Mouse (Mus musculus) thymus, postnatal 25 days (tissue): ENCODE measurements around the gene Taf11.
A peak's percentile ranks its signal among the peaks of the same experiment; 100 is the strongest.

Experiments
- DNase-seq: peaks from one replicate; pipeline ENCODE4 v3.0.0; 2022

The Taf11 gene

DNA sequence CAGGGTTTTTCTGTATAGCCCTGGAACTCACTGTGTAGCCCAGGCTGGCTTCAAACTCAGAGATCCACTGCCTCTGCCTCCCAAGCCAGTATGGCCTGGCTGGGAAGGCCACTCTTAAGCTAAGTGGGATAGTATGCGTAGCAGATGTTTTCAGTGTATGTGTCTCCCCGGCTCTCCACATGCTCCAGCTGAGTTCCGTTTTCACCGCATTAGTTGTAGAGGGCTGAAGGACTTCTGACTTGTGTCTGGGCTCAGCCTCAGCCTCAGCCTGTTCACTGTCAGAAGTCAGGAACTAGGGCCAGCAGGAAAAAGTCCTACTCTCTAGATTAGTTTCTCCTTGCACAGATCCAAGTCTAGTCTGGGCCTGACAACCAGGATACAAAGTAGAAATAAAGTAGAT lies 6.7 kb upstream of the Taf11 start:
- DNase-seq = no peak

DNA sequence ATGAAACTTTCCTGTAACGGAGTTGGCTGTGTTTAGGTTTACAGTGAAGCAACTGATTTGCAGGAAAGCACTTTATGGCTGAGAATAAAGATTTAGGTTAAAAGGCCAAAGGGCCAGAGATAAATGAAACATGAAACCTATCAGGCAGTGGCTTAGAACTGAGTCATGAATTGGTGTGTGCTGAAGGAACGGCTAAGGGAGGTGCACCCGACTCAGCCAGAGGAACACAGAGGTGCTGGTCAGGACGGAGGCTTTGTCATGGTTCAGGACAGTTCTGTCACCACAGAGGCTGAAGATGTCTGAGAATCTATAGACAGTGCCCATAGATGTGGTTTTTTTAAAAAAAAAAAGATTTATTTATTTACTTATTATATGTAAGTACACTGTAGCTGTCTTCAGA lies 5.1 kb upstream of the Taf11 start:
- DNase-seq = no peak

DNA sequence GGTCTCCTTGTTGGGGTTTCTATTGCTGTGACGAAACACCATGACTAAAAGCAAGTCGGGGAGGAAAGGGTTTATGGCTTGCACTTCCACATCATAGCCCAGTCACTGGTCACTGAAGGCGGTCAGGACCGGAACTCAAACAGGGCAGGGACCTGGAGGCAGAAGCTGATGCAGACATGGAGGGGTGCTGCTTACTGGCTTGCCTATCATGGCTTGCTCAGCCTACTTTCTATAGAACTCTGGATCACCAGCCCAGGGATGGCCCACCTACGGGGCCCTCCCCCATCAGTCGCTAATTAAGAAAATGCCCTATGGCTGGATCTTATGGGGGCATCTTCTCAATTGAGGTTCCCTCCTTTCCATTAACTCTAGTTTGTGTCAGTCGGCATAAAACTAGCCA lies 1.7 kb upstream of the Taf11 start:
- no peak for DNase-seq

DNA sequence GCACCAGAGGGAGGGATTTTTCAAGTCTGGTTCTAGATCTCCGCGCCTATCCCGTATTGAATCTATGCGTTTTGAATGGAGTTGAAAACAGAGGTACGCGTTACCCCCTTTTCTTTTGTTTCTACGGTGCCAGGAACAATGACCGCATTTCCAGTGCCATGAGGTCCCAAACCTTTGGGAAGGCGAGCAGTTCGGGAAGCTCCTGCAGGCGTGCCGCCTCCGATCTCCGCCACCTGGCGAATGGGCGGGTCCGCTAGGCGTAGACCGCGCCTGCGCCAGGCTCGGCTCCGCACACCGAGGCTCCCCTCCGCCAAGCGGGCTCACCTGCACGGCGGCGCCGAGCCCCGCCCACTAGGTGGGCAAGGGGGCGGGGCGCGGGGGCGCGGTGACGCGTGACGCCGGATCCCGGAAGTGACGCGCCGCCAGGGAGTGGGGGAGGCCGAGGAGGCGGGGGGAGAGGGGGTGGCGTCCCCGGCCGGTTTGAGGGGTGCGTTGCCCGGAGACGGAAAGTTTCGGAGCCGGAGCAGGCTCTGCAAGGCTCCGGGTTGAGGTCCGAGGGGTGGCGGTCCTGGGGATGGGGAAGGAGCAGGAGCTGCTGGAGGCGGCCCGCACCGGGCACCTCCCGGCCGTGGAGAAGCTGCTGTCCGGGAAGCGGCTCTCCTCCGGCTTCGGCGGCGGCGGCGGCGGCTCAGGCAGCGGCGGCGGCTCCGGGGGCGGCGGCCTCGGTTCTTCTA lies 589 bp downstream of the Taf11 start, which contains the start of gene Anks1:
Gene Anks1 (plus strand): TSS at position 419 of the 734 bp plus-strand sequence.
- DNase-seq = peak; percentile 92

DNA sequence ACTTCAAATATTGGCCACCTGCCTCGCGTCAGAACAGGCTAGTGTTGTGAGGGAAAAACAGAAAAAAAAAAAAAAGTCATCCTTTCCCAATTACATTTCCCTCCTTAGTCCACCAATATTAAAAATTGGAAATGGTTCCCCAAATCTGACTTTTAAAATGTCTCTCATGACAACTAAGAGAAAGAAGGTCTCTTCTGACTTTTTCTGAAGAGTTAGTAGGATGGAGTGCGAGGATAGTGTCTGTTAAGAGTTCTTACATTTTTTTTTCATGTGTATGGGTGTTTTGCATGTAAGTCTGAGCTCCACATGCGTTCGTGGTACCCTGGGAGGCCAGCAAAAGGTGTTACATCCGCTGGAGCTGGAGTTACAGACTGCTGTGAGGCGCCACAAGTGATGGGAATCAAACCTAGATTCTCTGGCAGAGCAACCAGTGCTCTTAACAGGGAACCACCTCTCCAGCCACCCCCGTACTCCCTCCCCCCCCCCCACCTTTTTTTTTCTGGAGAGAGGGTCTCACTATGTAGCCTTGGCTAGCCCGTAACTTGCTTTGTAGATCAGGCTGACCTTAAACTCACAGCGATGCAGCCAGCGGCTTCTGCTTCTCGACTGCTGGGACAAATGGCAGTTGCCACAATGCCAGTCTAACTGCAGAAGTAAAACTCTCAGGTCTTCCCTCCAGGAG lies 1.3 kb downstream of the Taf11 start:
- peak; percentile 27 for DNase-seq

DNA sequence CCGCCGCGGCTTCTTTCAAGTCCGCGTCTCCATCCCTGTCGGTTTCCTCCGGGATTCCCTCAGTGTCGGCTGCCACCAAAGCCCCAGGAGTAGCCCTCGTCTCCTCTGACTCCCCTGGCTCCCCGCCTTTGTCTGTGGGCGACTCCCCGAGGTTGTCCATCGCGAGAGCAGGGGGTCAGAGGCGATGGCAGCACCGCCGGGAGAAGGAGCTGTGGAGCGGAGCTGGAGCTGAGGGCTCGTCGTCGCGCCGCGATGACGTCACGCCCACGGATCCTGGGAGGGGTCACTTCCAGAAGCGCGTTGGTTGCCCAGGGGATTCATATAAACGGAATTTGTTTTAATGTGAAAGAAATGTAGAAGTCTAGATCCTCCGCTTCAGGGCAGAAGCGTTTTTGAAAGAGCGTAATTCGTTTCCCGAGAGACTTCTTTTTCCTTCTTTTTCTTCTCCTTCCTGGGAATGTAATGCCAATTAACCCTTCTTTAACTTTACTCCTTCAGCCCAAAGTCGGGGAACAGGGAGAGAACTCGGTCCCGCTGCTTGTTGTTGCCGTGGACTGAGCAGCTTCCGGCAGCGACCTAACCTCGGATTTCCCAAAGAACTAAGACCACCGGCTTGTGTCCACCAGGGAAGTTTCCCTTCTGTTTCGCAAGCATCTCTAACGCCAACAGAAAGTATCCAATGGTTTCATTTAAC lies 2.0 kb downstream of the Taf11 start:
- peak; percentile 88 for DNase-seq

DNA sequence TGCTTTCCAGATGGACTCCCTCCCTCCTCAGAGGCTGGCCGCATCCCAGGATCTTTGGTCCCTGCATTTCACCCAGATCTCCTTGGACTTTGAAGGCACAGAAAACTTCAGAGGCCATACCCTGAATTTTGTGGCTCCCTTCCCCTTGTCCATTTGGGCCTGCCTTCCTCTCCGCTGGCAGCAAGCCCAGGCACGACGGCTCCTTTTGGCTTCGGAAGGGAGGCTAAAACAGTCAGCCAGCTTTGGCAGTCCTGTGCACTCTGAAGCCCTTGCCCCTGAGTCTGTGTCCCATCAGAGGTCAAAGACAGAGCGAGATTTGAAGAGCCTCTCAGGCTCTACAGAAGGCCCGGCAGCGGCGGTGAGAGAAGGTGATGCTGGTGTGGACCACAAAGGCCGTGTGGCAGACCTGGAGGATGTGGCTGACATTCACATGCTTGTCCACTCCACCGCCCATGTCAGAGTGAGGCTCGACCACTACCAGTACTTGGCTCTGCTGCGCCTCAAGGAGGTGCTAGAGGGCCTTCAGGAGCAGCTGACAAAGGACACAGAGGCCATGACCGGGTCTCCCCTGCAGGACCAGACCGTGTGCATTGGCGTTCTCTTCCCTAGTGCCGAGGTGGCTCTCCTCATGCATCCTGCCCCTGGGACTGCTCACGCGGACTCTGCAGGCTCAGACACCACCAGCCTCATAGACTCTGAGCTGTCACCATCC lies 23.0 kb downstream of the Taf11 start:
- no peak for DNase-seq

DNA sequence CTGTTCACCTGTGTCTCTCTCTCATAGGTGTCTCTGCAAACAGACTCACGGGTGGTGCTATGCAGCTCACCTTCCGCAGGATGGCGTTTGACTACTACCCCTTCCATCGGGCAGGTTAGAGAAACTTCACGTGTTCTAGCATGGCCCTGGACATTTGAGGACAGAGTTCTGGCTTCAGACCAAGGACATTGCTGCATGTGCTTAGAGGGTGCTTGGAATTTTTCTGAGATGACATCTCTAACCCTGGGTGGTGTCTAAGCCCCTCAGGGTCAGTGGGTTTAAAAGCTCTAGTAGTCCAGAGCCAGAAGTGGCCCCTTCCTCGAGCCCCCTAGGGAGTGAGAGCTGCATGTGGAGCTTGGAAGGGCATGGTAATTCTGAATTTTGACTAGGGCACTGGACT lies 25.6 kb downstream of the Taf11 start:
- no peak for DNase-seq

DNA sequence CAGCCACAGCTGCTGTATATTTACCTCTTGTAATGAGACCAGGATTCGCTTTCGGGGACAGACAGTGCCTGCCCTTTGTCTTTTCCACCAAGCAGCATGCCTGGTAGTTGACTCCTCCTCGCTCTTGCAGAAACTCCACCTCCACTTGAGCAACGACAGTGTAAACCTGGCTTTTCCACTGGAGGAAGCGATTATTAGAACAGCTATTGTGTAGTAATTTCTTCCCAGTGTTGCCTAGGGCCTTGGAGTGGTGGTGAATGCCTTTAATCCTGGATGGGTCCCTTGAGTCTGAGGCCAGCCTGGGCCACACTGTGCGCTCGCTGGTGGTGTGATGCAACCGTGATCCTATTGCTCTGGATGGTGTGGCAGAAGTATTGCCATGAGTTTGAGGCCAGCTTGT lies 26.5 kb downstream of the Taf11 start:
- DNase-seq = no peak

DNA sequence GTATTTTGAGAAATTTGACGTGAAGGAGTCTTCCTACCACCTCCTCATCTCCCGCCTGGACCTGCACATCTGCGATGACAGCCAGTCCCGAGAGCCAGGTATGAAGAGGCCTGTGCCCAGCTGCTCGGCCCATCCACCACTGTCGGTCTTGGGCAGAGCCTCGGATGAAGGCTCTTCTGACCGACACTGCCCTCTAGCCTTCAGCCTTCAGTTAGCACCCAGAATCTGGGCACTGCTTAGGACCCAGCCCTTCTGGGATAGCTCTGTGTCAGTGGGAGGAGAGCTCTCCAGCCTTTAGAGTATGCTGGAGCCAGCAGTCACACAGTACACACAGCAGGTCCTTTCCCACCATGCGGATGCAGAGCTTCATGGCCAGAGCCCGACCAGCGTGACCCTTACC lies 28.1 kb downstream of the Taf11 start:
- DNase-seq = no peak

DNA sequence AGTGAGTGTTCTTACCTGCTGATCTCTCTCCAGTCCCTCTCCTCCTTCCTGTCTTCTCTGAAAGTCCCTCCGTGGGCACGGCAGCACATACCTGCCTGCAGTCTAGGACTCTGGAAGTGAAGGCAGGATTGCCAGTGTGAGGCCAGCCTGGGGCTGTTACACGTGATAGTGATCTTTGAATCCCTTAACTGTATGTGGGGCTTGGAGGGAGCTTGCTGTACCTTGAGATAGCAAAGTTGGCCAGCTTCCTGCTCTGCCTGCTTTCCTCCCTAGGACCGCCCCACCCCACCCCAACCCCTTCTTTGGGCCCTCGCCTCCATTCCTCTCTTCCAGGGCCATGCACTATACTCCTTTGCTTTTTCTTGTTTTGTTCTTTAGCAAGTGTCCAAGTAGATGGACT lies 35.1 kb downstream of the Taf11 start:
- DNase-seq = no peak

DNA sequence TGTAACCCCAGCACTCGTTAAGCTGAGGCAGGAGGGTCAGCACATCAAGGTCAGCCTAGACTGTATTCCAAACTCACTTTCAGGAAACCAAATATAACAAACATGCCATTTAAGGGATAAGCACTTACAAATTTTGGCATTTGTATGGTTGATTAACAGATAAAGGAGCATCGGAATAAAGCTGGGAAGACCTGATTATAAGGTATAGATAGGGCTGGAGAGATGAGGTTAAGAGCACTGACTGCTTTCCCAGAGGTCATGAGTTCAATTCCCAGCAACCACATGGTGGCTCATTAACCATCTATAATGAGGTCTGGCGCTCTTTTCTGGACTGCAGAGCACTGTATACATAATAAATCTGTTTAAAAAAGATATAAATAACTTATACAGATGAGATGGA lies 36.1 kb downstream of the Taf11 start:
- no peak for DNase-seq

DNA sequence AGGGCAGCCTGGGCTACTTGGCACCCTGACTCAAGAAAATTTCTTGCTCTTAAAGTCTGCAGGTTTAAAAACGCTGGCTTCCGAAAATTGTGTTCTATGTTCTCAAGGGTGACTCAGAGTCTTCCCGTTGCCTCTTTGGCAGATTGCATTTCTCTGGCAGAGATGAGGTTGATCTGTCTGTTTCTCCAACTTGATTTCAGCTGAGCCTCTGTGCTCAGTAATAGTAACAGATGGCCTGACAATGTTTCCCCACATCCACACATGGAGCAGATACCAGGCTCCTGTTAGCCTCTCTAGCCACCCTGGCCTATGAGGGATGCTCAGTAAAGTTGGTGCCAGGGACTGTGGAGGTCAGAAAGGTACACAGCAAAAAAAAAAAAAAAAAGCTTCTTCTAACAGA lies 37.8 kb downstream of the Taf11 start:
- DNase-seq = no peak

DNA sequence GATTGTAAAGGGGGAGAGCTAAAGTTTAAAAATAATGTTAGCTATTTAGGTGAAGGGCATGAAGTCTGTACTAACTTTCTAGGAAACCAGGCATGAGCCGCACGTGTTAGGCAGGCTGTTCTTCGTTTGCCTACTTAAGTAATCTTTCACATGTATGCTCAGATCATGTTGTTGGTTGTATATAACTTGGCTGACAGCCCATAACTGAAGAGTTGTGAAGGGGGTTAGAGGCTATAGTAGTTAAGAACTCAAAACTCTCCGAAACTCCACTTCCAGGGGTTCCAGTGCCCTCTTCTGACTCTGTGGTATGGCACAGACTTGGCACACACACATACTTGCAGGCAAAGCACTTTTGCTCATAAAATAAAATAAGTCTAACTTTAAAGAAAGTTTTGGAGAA lies 42.9 kb downstream of the Taf11 start:
- DNase-seq = no peak

DNA sequence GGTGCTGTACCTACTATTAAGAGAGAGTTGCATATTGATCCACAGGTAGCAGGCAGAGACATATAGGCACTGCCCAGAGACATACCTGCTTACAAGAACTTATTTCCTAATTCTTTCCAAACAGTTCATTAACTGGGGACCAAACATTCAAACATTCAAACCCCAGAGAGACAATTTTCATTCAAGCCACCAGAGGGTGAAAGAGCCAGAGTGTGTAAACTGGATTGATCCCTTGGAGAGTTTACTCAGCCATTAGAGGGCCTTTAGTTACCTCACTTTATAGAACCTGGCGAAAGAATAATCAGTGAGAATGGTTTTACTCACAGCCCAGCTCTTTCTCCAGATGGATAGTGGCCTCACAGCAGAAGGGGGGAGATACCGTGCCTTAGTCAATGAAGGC lies 44.2 kb downstream of the Taf11 start:
- DNase-seq = no peak

DNA sequence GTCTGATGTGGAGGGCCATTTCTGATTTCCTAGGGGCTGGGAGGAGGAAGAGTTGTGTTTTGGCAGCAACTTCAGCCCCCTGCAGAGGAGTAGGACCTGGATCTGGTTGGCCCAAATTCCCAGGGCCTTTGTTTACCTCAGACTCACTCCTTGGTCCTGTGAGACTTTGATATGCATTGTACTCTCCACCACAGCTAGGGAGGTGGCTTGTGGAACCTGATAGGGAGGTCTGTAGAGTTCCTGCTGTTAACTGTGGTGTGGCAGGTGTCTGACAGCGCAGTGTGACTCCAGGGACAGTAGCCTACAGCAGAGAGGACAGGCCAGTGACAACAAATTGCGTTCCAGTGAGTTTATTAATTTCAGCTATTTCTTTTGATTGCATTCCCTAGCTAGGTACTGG lies 50.5 kb downstream of the Taf11 start:
- no peak for DNase-seq

DNA sequence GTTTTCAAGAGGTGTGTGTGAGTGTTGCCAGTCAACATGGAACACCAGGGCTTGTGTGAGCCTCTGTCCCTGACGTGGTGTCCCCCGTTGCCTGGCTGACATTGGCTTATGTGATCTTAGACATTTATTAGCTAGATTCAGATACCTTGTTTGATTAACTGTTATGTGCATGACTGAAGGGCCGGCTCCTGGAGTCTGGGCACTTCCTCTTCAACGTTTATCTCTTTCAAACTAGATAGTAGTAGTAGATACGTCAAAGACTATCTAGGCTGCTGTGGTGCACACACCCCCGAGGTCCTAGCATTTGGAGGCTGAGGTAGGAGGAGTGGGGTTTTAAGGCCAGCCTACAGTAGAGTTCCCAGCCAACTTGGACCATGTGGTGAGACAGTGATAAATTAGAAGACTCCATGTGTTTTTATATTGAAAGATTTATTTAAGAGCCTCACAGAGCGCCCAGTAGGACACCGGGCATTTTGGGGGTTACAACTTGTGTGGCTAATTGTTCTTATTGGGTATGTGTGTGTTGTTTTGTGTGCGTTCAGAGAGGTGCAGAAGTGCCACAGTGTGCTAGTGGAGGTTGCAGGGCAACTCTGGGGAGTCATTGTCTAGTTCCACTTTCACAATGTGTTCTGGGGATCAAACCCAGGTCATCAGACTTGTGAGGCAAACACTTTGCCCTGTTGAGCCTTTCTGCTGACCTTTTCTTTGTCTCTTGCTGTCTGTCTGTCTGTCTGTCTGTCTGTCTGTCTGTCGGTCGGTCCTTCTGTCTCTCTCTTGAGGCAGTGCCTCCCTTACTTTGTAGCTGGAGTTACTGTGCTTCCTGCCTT lies 51.8 kb downstream of the Taf11 start:
- DNase-seq = no peak

DNA sequence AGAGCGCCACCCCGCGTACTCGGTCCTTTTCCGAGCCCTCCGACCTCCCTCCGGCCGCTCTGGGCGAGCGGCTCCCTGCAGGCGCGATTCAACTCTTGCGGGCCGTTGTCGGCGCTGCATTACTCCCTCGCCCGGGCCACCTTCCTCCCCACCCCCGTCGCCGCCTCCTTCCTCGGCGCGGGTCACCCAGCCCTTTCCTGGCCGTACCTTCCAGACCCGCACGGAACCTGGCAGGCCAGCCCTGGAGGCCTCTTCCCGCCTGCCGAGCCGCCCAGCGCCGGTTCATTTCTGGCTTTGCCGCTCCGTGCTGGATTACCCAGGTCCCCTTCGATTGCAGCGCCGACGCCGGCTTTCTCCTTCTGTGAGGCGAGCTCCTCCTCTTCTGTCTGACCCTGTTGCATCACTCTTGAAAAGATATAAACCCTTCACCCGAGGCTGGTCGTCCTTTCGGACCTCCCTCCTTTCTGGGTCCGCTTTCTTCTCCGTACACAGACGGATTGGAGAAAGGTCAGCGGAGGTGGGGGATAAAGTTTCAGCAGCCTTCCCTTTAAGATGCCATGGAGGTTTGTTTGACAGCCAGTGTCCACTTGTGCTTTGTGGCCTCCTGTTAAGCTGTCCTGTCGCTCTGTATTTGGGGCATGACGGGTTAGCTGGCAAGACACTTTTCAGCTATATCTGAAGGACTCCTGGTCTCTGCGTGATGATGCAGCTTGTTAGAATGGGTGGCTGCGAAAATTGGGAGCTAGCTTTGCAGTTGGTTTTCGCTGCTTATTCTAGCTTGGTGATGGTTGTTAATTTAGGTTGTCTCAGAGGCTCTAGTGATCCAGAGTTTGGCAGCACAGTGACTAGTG lies 52.6 kb downstream of the Taf11 start:
- DNase-seq = peak; percentile 23

DNA sequence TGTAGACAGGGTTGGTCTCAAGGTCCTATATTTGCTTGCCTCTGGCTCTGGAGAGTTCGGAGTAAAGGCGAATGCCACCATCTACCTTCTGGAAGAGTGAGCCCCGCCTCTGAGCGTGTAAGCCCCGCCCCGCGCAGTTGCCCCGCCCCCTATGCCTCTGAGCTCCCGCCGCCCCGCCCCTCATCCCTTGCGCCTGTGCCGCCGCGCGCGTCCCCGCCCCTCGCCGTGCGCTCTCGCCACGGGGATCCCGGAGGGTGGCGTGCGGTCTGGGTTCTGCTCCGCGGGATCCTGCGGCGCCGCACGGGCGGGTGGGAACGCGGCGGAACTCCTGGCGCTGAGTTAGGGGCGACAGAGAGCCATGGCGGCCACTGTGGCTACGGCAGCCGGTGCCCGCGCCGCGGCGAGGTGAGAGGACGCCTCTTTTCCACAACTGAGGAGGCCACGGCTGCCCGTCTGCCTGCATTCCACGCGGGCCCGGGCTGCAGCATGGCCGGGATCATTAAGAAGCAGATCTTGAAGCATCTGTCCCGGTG lies 53.3 kb downstream of the Taf11 start, which contains the start of gene Uhrf1bp1:
Gene Uhrf1bp1 (plus strand): TSS at position 177 of the 533 bp plus-strand sequence.
- peak; percentile 73 for DNase-seq
